Mouse (Mus musculus) forebrain, postnatal 0 days (tissue): ENCODE measurements around the gene Vps16. TPM values are rescaled to one million over a fixed set of nuclear protein-coding genes. Genes with fewer than 3 reads are reported as not detected.

Experiments used
- ATAC-seq: fragments of 200-750 bp; cut with Nextera tagmentation; 2 replicates; pipeline ENCODE4 v1.8.0; 2017; ENCODE audit warnings: mild to moderate bottlenecking, moderate library complexity
- DNase-seq: peaks from one replicate; pipeline ENCODE4 v3.0.0-alpha.2; 2015
- H3K27ac ChIP-seq: fragments of 300-500 bp; sonication (generic); 2 replicates; pipeline ENCODE4 v1.5.1; 2014; ENCODE audit warnings: low read depth, mild to moderate bottlenecking, antibody characterized with exemption, low read length, moderate library complexity, mixed read lengths
- H3K27me3 ChIP-seq: fragments of 300-500 bp; sonication (generic); 2 replicates; pipeline ENCODE4 v1.6.1; 2014; ENCODE audit warnings: mild to moderate bottlenecking, low read length, mixed read lengths; ENCODE audit not compliant: insufficient read depth
- H3K36me3 ChIP-seq: fragments of 300-500 bp; sonication (generic); 2 replicates; pipeline ENCODE4 v1.6.1; 2014; ENCODE audit warnings: mild to moderate bottlenecking, moderate library complexity; ENCODE audit not compliant: insufficient read depth
- H3K4me1 ChIP-seq: fragments of 300-500 bp; sonication (generic); 2 replicates; pipeline ENCODE4 v1.6.1; 2014; ENCODE audit warnings: antibody characterized with exemption; ENCODE audit not compliant: insufficient read depth
- H3K4me2 ChIP-seq: fragments of 300-500 bp; sonication (generic); 2 replicates; pipeline ENCODE4 v1.6.1; 2014; ENCODE audit warnings: low read depth, mild to moderate bottlenecking, moderate library complexity
- H3K4me3 ChIP-seq: fragments of 300-500 bp; sonication (generic); 2 replicates; pipeline ENCODE4 v1.5.1; 2014; ENCODE audit warnings: low read depth, low read length, mixed read lengths
- H3K9ac ChIP-seq: fragments of 300-500 bp; sonication (generic); 2 replicates; pipeline ENCODE4 v1.6.1; 2014; ENCODE audit warnings: mild to moderate bottlenecking
- H3K9me3 ChIP-seq: fragments of 300-500 bp; sonication (generic); 2 replicates; pipeline ENCODE4 v1.6.1; 2016; ENCODE audit warnings: low read length
- CTCF ChIP-seq: sonication (generic); IDR thresholded peaks from 2 replicates; pipeline ENCODE4 v1.5.1; 2016; ENCODE audit warnings: antibody characterized with exemption, control low read depth, low read depth
- WGBS: fragments of 180-500 bp; shearing (Covaris S2); extraction: QIAGEN DNeasy Blood & Tissue Kit; methylation state at CpG from one replicate; pipeline ENCODE4 v1.1.7; 2014; 5-methylcytosine and 5-hydroxymethylcytosine counted together
- polyA plus RNA-seq: library from polyadenylated mRNA; unstranded; fragments of >200 nt; fragmentation: Nextera tagmentation; extraction: Ambion mirVana; gene quantifications from 2 replicates; pipeline ENCODE4 v1.2.1, GENCODE M21; 2015
- total RNA-seq: library from RNA; depleted of rRNA; stranded (reverse); fragments of >200 nt; gene quantifications from 2 replicates; pipeline ENCODE4 v1.2.3, GENCODE M21; 2014

Vps16 gene
- total and polyA plus RNA-seq, 2 experiments from 2014 or later, result 76.7 to 78.7 TPM

DNA sequence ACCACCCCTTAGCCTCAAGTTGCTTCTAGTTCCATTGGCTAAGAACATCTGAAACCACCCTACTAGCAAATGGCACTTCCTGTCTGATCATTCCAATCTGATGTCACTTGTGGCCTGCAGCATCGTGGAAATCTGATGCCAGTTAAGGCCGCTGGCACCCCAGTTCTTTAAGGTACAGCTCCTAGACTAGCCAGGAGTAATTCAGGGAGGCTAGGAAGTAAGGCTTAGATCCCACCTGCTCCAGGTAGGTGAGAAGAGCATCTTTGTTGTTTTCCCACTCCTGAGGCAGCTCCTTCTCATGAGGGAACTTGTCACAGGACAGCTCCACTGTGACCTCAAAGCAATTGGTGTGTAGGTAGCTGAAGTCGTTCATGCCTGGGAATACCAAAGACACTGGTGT, 31.3 kb upstream of the Vps16 start:
- H3K27ac ChIP-seq, result no peak overlapping the region
- H3K36me3 ChIP-seq, result peaks cover 16% of the 10 kb centered on the region; the same call in 1 of the 2 replicates
- no peak overlapping the region for H3K9ac ChIP-seq
- ATAC-seq (no peak), DNase-seq (no peak)
- 90% methylated on average over 3 of the region's 3 CpGs for WGBS
- no peaks in the 10 kb centered on the region for H3K9me3 ChIP-seq
- H3K4me2 ChIP-seq, result no peak overlapping the region
- 0 out of 2 replicates have a peak, but pooled peaks cover 12% of the 10 kb centered on the region for H3K4me1 ChIP-seq
- TF ChIP-seq CTCF, result no peak
- H3K4me3 ChIP-seq, result no peak overlapping the region
- H3K27me3 ChIP-seq, result no peaks in the 10 kb centered on the region; the same call in 1 of the 2 replicates

DNA sequence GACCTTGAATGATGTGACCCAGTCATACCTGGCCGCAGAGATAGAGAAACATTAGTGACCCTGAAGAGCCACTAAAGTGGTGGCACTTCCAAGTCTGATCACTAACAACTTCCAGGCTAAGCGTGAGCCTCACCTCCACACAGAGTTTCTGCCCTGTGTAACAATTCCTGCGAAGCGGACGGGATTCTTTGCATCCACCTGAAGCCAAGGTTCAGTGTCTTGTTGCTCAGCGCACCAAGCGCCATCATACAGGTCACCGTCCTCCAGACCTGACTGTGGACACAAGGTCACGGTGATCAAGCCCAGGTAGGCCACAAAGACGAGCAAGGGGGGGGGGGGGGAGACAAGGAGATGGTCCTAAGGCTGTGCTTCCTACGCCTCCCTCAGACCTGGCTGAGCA, 28.4 kb upstream of the Vps16 start:
- DNase-seq (no peak), ATAC-seq (no peak)
- H3K9me3 ChIP-seq, result no peaks in the 10 kb centered on the region
- WGBS, result 96% methylated on average over 11 of the region's 11 CpGs
- H3K9ac ChIP-seq, result no peak overlapping the region
- H3K4me3 ChIP-seq, result no peak overlapping the region
- H3K36me3 ChIP-seq, result peaks cover 15% of the 10 kb centered on the region; the same call in 1 of the 2 replicates
- H3K4me1 ChIP-seq, result 0 out of 2 replicates have a peak, but pooled peaks cover 14% of the 10 kb centered on the region
- no peaks in the 10 kb centered on the region; the same call in 1 of the 2 replicates for H3K27me3 ChIP-seq
- H3K27ac ChIP-seq, result no peak overlapping the region
- TF ChIP-seq CTCF, result no peak
- no peak overlapping the region for H3K4me2 ChIP-seq

DNA sequence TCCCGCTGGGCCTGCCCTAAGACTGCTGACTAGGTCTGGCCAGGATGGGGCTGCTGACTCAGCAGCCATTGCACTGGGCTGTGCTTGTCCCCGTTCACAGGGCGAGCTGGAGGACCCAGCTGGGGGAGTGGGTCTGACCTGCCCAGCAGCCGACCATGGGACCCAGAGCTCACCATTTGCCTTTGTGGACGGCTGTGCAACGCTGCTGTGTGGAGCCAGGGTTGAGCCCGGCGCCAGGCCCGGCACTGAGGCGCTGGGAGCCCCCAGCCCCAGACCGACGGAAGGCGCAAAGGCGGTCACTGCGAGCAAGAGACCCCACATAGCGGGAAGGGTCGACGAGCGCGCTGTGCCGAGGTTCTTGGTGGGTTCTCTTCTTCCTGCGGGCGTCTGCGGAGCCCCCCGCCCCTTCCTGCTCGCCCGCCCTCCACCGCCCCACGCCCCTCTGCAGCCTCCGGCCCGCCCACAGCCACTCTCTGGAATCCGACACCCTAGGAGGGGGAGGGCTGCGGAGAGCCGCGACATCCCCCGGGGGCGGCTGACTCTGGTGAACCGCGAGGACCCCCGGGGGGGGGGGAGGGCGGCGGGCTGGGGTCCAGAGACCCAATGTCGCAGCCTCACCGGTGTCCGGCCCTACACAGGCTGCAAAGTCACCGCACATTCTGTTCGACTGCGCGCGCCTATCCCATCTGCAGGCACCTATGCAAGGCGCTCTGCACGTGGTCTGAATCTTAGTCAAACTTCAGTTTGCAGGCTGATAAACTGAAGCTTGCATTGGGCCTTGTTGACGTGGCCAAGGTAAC, 26.8 kb upstream of the Vps16 start, which contains the start of gene Cpxm1:
Gene Cpxm1, minus strand, starts transcription at position 389 of the 800 bp plus-strand sequence.
- peak within 1 kb of the TSS; percentile 58 for H3K9ac ChIP-seq
- H3K4me2 ChIP-seq, result peak within 1 kb of the TSS; percentile 94
- 0 out of 2 replicates have a peak, but pooled peaks cover 8% of the 10 kb centered on the region for H3K36me3 ChIP-seq
- 0 out of 2 replicates have a peak, but pooled peaks cover 14% of the 10 kb centered on the region for H3K4me1 ChIP-seq
- H3K27me3 ChIP-seq, result no peaks in the 10 kb centered on the region; the same call in 1 of the 2 replicates
- no peak within 1 kb of the TSS for H3K27ac ChIP-seq
- H3K4me3 ChIP-seq, result peak within 1 kb of the TSS; percentile 49
- peak; percentile 29 for DNase-seq
- no peaks in the 10 kb centered on the region for H3K9me3 ChIP-seq
- ATAC-seq, result peak; percentile 77
- WGBS, result 2% methylated on average over 45 of the region's 53 CpGs
- TF ChIP-seq CTCF, result no peak

DNA sequence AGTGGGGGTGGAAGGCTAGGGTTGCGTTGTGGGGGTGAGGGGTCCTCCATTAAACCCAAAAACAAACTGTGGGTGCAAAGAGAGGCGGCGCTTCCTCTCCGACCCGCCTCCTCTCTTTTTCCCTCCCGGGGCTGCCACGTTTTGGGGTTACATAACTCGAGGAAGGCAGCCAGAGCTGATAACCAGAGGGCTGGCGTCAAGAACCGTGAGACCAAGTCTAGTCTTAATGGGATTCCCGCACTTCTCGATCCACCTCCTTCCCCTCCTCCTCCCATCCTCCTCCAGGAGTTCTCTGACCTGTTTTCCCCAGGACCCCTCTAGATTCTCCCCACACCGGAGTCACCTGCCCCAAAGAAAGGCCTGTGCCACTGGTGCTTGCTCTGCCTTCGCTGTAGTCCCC, 26.0 kb upstream of the Vps16 start:
- 0 out of 2 replicates have a peak, but pooled peaks have one; percentile 1 for ATAC-seq
- peak overlapping the region; percentile 49 for H3K4me3 ChIP-seq
- WGBS, result 19% methylated on average over 12 of the region's 14 CpGs
- 0 out of 2 replicates have a peak, but pooled peaks cover 4% of the 10 kb centered on the region for H3K36me3 ChIP-seq
- no peak for TF ChIP-seq CTCF
- H3K4me1 ChIP-seq, result 0 out of 2 replicates have a peak, but pooled peaks cover 14% of the 10 kb centered on the region
- peak overlapping the region; percentile 94 for H3K4me2 ChIP-seq
- H3K27me3 ChIP-seq, result no peaks in the 10 kb centered on the region; the same call in 1 of the 2 replicates
- 0 out of 2 replicates have a peak overlapping the region, but pooled peaks have one; percentile 58 for H3K9ac ChIP-seq
- DNase-seq, result no peak
- no peak overlapping the region for H3K27ac ChIP-seq
- H3K9me3 ChIP-seq, result no peaks in the 10 kb centered on the region

DNA sequence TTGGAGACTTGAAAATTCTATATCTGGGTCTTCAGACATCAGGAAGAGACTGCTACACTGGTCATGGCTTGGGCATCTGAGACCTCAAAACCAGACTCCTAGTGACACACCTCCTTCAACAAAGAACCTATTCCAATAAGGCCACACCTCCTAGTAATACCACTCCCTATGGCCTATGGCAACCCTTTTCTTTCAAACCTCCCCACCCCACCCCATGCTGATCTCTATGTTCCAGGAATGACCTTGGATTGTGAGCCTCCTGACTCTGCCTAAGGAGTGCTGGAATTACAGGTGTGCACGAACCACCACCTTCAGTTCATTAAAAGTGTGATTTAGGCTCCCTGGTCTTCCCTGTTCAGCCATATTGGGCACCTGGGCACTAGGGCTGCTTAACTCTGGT, 24.1 kb upstream of the Vps16 start:
- Histone ChIP-seq H3K9ac (no peak overlapping the region), H3K4me2 (no peak overlapping the region), H3K4me3 (no peak overlapping the region), H3K36me3 (no peaks in the 10 kb centered on the region), H3K4me1 (0 out of 2 replicates have a peak, but pooled peaks cover 14% of the 10 kb centered on the region), H3K27ac (no peak overlapping the region), H3K9me3 (no peaks in the 10 kb centered on the region), H3K27me3 (no peaks in the 10 kb centered on the region; the same call in 1 of the 2 replicates)
- ATAC-seq, result no peak
- WGBS, result 100% methylated on average over 1 of the region's 1 CpGs
- DNase-seq, result no peak
- TF ChIP-seq CTCF, result no peak

DNA sequence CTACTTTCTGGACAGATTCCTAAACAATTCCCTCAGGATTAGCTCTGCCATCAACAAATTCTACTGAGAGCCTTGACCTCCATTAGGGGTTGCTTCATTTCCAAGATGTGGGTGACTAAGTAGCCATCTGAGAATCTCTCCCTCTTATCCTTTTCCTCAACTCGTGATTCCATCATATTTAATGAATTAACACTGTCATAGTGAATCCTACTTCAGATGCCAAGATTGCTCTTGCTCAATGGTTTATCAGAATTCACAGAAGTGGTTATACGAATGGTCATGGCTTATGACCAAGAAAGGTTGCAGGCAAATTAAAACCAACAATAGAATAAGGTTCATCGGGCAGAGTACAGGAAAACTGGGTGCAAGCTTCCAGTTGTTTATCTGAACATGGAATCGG, 22.2 kb upstream of the Vps16 start:
- H3K36me3 ChIP-seq, result no peaks in the 10 kb centered on the region
- H3K4me3 ChIP-seq, result no peak overlapping the region
- WGBS, result 80% methylated on average over 4 of the region's 4 CpGs
- H3K9me3 ChIP-seq, result no peaks in the 10 kb centered on the region
- TF ChIP-seq CTCF, result no peak
- 0 out of 2 replicates have a peak, but pooled peaks cover 9% of the 10 kb centered on the region for H3K4me1 ChIP-seq
- no peaks in the 10 kb centered on the region; the same call in 1 of the 2 replicates for H3K27me3 ChIP-seq
- H3K4me2 ChIP-seq, result no peak overlapping the region
- no peak overlapping the region for H3K9ac ChIP-seq
- DNase-seq (no peak), ATAC-seq (no peak)
- H3K27ac ChIP-seq, result no peak overlapping the region

DNA sequence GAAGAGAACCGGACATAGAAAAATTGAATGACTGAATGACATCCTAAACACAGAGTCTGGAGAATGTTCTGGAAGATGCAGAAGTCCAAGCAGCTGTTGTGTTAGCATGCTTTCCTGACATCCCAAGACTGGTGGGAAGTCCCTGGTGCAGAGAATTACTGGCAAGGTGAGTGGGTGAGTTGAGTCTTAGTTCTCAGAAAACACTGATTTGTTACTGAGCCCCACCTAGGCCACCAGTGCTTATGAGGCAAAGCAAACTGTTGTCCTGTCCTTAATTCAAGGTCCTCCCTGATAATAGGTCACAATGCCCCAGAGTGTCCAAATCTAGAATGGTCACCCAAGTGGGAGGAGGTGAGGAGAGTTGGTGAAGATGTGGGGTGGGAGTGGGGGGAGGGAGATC, 19.2 kb upstream of the Vps16 start, which contains the start of the genes Gm28372 and 1700020A23Rik:
Gene Gm28372, plus strand, starts transcription at position 301 of the 400 bp plus-strand sequence.
Gene 1700020A23Rik, plus strand, starts transcription at position 321 of the 400 bp plus-strand sequence.
- no peak within 1 kb of the TSS for H3K9ac ChIP-seq
- TF ChIP-seq CTCF, result no peak
- no peak within 1 kb of the TSS for H3K27ac ChIP-seq
- H3K4me1 ChIP-seq, result no peaks in the 10 kb centered on the region
- DNase-seq (no peak), ATAC-seq (no peak)
- no peak within 1 kb of the TSS for H3K4me2 ChIP-seq
- no peaks in the 10 kb centered on the region for H3K27me3 ChIP-seq
- H3K9me3 ChIP-seq, result no peaks in the 10 kb centered on the region
- no peaks in the 10 kb centered on the region for H3K36me3 ChIP-seq
- H3K4me3 ChIP-seq, result no peak within 1 kb of the TSS
- 84% methylated on average over 1 of the region's 1 CpGs for WGBS
